Mouse (Mus musculus) lung, embryonic 14.5 days (tissue): ENCODE measurements at regions not wholly inside any gene's neighbourhood (a gene's known extent, or its start where the extent isn't known, plus 50 kb on each side); places are given as distances from the start of the nearest gene placed in this dataset.
A peak's percentile ranks its signal among the peaks of the same experiment; 100 is the strongest.

Experiments used
- ATAC-seq: fragments of 200-750 bp; cut with Nextera tagmentation; 2 replicates; pipeline ENCODE4 v1.8.0; 2017; ENCODE audit warnings: mild to moderate bottlenecking, moderate TSS enrichment, moderate library complexity; ENCODE audit not compliant: insufficient read depth
- DNase-seq: peaks from one replicate; pipeline ENCODE4 v3.0.0-alpha.2; 2015
- H3K27ac ChIP-seq: fragments of 300-500 bp; sonication (generic); 2 replicates; pipeline ENCODE4 v1.5.1; 2014; ENCODE audit warnings: low read depth, mild to moderate bottlenecking, moderate library complexity
- H3K27me3 ChIP-seq: fragments of 300-500 bp; sonication (generic); 2 replicates; pipeline ENCODE4 v1.6.1; 2014; ENCODE audit warnings: low read length, control low read depth; ENCODE audit not compliant: insufficient read depth
- H3K36me3 ChIP-seq: fragments of 300-500 bp; sonication (generic); 2 replicates; pipeline ENCODE4 v1.6.1; 2014; ENCODE audit warnings: control low read depth; ENCODE audit not compliant: insufficient read depth
- H3K4me1 ChIP-seq: fragments of 300-500 bp; sonication (generic); 2 replicates; pipeline ENCODE4 v1.6.1; 2014; ENCODE audit warnings: antibody characterized with exemption, control low read depth; ENCODE audit not compliant: insufficient read depth
- H3K4me2 ChIP-seq: fragments of 300-500 bp; sonication (generic); 2 replicates; pipeline ENCODE4 v1.6.1; 2014; ENCODE audit warnings: mild to moderate bottlenecking
- H3K4me3 ChIP-seq: fragments of 300-500 bp; sonication (generic); 2 replicates; pipeline ENCODE4 v1.5.1; 2014; ENCODE audit warnings: low read depth, low read length
- H3K9ac ChIP-seq: fragments of 300-500 bp; sonication (generic); 2 replicates; pipeline ENCODE4 v1.6.1; 2014
- H3K9me3 ChIP-seq: fragments of 300-500 bp; sonication (generic); 2 replicates; pipeline ENCODE4 v1.6.1; 2016; ENCODE audit warnings: low read depth, low read length, control low read depth
- CTCF ChIP-seq: IDR thresholded peaks from 2 replicates; pipeline ENCODE4 v1.5.1; 2016; ENCODE audit warnings: antibody characterized with exemption, low read depth
- WGBS: fragments of 180-500 bp; shearing (Covaris S2); extraction: QIAGEN DNeasy Blood & Tissue Kit; methylation state at CpG from one replicate; pipeline ENCODE4 v1.1.7; 2014; 5-methylcytosine and 5-hydroxymethylcytosine counted together

DNA sequence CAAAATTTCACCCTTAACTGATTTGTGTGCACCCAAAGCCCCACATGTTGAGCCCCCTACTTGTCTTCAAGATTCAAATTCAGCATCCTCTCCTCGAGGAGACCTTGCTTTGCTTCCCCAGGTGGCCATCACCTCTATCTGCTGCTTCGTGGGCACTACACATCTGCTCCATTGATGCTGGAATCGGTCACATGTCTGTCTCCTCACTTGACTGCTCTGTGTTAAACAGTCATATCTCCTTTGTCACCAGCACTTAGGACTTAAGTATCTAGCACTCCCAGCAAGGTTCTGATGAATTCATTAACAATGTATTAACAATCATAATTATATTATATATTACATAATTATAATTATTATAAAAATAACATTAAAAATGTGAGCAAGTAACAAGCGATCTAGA is 192.9 kb downstream of the Atp23 start:
- H3K27me3 ChIP-seq, result no peaks in the 10 kb centered on the region
- no peak overlapping the region for H3K4me3 ChIP-seq
- ATAC-seq (no peak), DNase-seq (no peak)
- no peak for TF ChIP-seq CTCF
- H3K9ac ChIP-seq, result no peak overlapping the region
- 66% methylated on average over 4 of the region's 4 CpGs for WGBS
- H3K4me1 ChIP-seq, result no peaks in the 10 kb centered on the region
- H3K9me3 ChIP-seq, result no peaks in the 10 kb centered on the region
- H3K4me2 ChIP-seq, result no peak overlapping the region
- no peaks in the 10 kb centered on the region for H3K36me3 ChIP-seq
- no peak overlapping the region for H3K27ac ChIP-seq

DNA sequence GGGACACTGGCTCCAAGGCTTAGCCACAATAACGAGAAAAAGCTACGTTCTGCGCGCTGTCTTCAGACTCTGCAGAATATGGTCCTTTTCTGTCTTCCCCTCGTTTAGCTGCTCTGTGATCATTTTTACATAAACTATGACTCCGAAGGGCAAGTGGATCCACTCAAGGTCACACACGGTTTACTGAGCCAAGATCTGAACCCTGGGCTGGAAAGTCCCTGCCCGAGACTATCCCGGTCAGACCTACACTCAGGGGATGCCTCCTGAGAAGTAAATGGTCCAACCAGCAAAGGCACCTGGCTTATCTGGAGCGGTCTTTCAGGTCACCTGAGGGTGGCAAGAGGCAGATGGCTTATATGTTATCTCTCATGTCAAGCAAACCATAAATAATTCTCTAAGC is 204.1 kb downstream of the Atp23 start:
- ATAC-seq (no peak), DNase-seq (no peak)
- H3K27ac ChIP-seq, result no peak overlapping the region
- no peaks in the 10 kb centered on the region for H3K27me3 ChIP-seq
- H3K9me3 ChIP-seq, result no peaks in the 10 kb centered on the region
- H3K4me3 ChIP-seq, result no peak overlapping the region
- no peak overlapping the region for H3K9ac ChIP-seq
- no peaks in the 10 kb centered on the region for H3K4me1 ChIP-seq
- no peaks in the 10 kb centered on the region for H3K36me3 ChIP-seq
- TF ChIP-seq CTCF, result no peak
- no peak overlapping the region for H3K4me2 ChIP-seq
- WGBS, result 68% methylated on average over 10 of the region's 10 CpGs

DNA sequence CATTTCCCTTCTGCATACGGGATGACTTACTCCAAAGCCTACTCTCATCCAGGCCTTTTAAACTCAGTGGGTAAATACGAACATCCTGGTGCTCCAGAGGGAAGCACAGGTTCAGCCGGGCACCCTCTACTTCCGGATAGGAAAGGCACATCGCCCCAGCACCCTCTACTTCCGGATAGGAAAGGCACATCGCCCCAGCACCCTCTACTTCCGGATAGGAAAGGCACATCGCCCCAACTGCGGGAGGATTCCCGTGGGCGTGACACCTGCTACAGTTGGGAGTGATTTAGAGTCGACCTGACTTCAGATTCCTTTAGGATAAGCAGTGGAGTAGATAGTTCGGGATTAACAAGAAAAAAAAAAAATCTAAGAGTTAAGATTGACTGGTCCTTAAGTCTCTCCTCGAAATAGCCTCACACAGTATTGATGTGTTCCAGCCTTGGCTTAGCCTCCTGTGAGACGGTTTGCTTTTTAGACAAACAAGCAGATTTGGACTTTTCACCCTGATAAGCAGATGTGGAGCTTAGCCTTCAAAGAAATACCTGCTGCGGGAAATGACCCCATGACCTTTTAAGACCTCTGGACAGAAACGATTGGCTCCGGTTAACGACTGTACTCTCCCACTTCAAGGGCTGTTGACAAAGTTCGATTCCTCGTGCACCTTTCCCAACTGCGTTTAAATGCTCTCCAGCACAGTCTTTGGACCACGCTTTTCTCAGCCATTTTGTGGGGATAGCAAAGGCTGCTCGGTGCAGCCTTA is 210.1 kb downstream of the Atp23 start:
- 52% methylated on average over 25 of the region's 25 CpGs for WGBS
- TF ChIP-seq CTCF, result no peak
- ATAC-seq, result no peak

DNA sequence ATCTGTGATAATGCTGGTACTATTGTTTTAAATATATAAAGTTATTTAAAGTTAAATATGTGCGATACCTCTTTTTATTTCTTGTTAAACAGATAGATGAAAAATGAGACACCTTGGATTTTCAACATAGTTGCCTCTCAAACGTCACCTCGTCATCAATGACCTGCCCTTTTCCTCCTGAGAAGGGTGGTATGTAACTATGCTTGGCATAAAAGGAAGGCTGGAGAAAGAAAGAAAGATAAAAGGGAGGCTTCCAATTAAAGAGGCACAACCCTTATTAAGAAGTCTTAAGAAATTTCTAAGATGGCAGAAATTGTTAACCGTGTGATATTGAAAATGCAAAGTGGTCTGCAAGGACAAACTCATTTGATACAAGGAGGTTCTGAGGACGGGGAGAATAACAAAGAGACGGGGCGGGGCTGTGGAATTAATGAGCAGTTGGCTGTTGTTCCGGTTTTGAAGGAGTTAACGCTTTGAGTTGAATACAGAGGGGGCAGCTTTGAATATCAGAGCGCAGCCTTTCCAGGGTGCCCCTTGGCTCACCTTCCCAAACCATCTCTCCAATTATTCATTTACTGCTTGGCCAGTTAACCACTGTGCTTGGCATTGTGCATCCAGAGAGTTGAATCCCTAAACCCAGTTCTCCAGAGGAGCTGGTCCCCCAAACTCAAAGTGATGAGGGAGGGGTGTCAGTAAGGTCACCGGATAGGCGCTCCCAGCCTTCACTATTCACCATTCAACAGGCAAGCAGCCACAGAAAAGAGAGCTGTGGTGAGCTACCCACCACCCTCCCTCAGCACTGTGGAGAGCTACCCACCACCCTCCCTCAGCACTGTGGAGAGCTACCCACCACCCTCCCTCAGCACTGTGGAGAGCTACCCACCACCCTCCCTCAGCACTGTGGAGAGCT is 220.6 kb downstream of the Atp23 start:
- WGBS, result 17% methylated on average over 12 of the region's 12 CpGs
- TF ChIP-seq CTCF, result no peak
- no peak for ATAC-seq

More for the DNA sequence above, 210.1 kb downstream of the Atp23 start:
- no peak for DNase-seq
- no peak overlapping the region for H3K4me3 ChIP-seq
- H3K27ac ChIP-seq, result no peak overlapping the region
- no peaks in the 10 kb centered on the region for H3K4me1 ChIP-seq
- no peak overlapping the region for H3K9ac ChIP-seq
- H3K27me3 ChIP-seq, result no peaks in the 10 kb centered on the region
- H3K9me3 ChIP-seq, result no peaks in the 10 kb centered on the region
- H3K4me2 ChIP-seq, result no peak overlapping the region
- no peaks in the 10 kb centered on the region for H3K36me3 ChIP-seq

DNA sequence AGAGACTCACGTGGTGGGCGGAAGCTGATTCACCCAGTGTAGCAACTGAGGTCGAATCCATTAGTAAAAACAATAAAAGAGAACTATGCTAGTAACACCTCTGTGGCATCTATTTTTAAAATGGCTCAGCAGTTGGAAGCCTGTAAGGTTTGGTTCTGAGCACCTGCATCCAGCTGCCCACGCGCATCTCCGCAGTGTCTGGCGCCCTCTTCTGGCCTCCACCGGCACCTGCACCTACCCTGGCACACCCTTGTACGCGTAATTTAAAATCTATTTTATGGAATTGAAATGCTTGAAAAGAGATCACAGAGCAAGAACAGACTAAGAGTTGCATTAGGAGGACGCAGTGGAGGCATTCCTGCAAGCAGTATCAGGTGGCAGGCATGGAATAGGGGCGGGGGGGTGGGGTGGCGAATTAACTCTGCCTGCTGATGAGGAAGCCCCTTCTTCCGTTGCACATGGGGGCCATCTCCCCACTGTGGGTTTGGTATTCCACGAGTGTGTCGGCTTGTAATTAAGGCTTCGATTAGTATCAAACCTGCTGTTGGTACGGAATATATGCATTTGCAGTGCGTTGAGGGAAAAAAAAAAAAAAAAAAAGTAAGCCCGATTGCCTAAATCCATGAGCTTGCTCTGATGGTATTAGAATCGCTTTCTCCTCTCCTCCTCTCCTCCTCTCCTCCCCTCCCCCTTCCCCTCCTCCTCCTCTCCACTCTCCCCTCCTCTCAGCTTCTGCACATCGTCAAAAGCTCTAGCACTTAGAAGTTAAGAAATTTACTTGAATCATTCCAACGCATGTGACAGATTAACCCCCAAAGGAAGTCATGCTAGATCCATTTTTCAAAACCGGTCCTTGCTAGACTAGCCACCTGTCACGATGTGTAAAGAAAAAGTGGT is 221.7 kb downstream of the Atp23 start:
- DNase-seq (no peak), ATAC-seq (no peak)
- Histone ChIP-seq H3K4me1 (no peaks in the 10 kb centered on the region), H3K9me3 (no peaks in the 10 kb centered on the region), H3K9ac (no peak overlapping the region), H3K27me3 (no peaks in the 10 kb centered on the region), H3K27ac (no peak overlapping the region), H3K4me3 (no peak overlapping the region), H3K4me2 (no peak overlapping the region), H3K36me3 (no peaks in the 10 kb centered on the region)
- 27% methylated on average over 25 of the region's 25 CpGs for WGBS
- peak; percentile 27; the same call in 1 of the 2 replicates for TF ChIP-seq CTCF

More for the DNA sequence above, 220.6 kb downstream of the Atp23 start:
- Histone ChIP-seq H3K4me3 (no peak overlapping the region), H3K4me2 (no peak overlapping the region), H3K9ac (no peak overlapping the region), H3K4me1 (no peaks in the 10 kb centered on the region), H3K36me3 (no peaks in the 10 kb centered on the region), H3K9me3 (no peaks in the 10 kb centered on the region), H3K27ac (no peak overlapping the region), H3K27me3 (no peaks in the 10 kb centered on the region)
- no peak for DNase-seq

DNA sequence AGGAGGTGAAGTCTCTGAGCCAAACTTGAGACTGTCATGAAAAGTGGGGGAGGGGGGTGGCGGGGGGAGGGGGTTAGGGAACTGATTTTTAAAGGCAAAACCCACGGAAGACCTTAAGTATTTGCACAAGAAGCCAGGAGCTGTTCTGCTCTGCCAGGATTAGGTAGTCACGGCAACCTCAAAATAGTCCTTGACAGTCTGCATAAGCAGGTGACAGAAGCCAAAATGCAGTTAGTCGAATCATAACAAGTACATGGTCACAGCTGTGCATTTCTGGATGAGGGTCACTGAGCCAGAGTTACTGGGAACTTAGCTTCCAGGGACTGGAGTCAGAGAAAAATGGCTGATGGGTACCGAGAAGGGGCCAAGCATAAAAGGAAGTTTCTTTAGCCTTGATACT is 227.7 kb downstream of the Atp23 start:
- Histone ChIP-seq H3K4me3 (no peak overlapping the region), H3K27me3 (no peaks in the 10 kb centered on the region), H3K4me2 (no peak overlapping the region), H3K9me3 (no peaks in the 10 kb centered on the region), H3K27ac (no peak overlapping the region), H3K4me1 (no peaks in the 10 kb centered on the region), H3K36me3 (no peaks in the 10 kb centered on the region), H3K9ac (no peak overlapping the region)
- no peak for TF ChIP-seq CTCF
- 38% methylated on average over 5 of the region's 5 CpGs for WGBS
- DNase-seq, result no peak
- no peak for ATAC-seq
